Mouse (Mus musculus) spleen, adult 18-20 months (tissue): Measurements from ENCODE around the gene Poc5.

Source experiments
- DNase-seq, 2 experiments: peaks; one replicate each; pipeline ENCODE4 v3.0.0; 2022; ENCODE audit warnings: mixed read lengths in 2 of 2

Gene Poc5

GRCm38 (mm10) chr13:96432376-96432811 lies 44.3 kb downstream of the Poc5 start:
- DNase-seq, result no peak

GRCm38 (mm10) chr13:96433041-96433440 lies 44.9 kb downstream of the Poc5 start:
- DNase-seq, result no peak

GRCm38 (mm10) chr13:96433648-96434190 lies 45.6 kb downstream of the Poc5 start:
- no peak for DNase-seq

GRCm38 (mm10) chr13:96434899-96435331 lies 46.8 kb downstream of the Poc5 start:
- DNase-seq, result no peak

- no peak for DNase-seq
Observed at GRCm38 (mm10) chr13:96435793-96436192, 47.7 kb downstream of the Poc5 start.

GRCm38 (mm10) chr13:96436921-96437320 lies 48.8 kb downstream of the Poc5 start:
- no peak for DNase-seq

- DNase-seq, result no peak
Observed at GRCm38 (mm10) chr13:96440436-96440835, 52.3 kb downstream of the Poc5 start.

- no peak for DNase-seq
Observed at GRCm38 (mm10) chr13:96450205-96450856, 62.2 kb downstream of the Poc5 start.

- no peak for DNase-seq
Observed at GRCm38 (mm10) chr13:96450869-96451268, 62.8 kb downstream of the Poc5 start.

GRCm38 (mm10) chr13:96451386-96452140 lies 63.5 kb downstream of the Poc5 start:
- DNase-seq, result no peak

- no peak for DNase-seq
Observed at GRCm38 (mm10) chr13:96452621-96453020, 64.5 kb downstream of the Poc5 start.

GRCm38 (mm10) chr13:96454288-96454687 lies 66.2 kb downstream of the Poc5 start:
- no peak for DNase-seq

- no peak for DNase-seq
Observed at GRCm38 (mm10) chr13:96457566-96457965, 69.5 kb downstream of the Poc5 start.

- no peak for DNase-seq
Observed at GRCm38 (mm10) chr13:96458018-96458417, 69.9 kb downstream of the Poc5 start.

- no peak for DNase-seq
Observed at GRCm38 (mm10) chr13:96458606-96459005, 70.5 kb downstream of the Poc5 start.

- DNase-seq, result no peak
Observed at GRCm38 (mm10) chr13:96462644-96463043, 74.5 kb downstream of the Poc5 start.

- no peak for DNase-seq
Observed at GRCm38 (mm10) chr13:96465315-96465714, 77.2 kb downstream of the Poc5 start.
